Mouse (Mus musculus) lung, postnatal 10 days (tissue): ENCODE measurements around the gene Tssk2.

Source experiments
- DNase-seq: peaks from one replicate; pipeline ENCODE4 v3.0.0; 2021

The Tssk2 gene

DNA sequence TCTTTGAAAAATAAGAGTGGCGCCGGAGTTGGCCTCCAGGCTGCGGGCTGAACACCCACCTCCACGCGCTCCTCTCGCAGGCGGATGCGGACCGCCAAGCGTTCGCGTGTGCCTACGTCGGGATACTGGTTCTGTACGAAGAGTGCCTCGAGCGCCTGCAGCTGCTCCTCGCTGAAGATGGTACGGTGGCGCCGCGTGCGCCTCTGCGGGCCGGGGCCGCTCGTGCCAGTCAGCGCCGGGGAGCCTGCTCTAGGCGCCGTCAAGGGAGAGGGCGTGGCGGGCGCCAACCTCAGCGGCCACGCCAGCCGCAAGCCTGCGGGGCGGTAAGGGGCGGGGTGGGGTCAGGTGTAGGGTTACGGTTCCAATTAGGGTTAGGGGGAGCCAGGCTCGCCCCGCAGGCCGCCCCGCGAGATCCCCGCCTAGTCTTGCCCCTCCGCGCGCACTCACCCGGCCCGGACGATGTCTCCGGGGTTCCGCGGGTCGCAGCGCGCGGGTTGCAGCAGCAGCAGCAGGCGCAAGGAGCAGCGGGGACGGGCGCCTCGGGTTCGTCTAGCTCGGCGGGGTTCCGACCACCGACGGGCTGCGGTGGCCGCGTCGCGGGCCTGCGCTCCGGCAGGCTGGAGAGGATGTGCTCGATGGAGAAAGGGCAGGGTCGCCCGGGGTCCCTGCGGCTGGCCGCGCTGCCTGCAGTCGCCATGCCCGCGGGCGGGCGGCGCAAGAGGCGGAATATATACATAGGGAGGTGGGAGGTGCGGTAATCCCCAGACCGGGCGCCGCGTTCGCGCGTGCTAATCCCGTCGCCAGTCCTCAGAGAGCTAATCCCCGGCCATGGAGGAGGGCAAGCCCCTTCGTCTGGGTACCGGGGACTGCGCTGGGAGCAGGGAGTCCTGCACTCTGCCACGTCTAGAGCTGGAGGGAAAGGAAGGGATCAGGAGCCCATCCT lies 16.1 kb downstream of the Tssk2 start, which contains the start of gene Gsc2:
Gene Gsc2 (minus strand): TSS at position 753 of the 943 bp plus-strand sequence.
- peak; percentile 17 for DNase-seq

DNA sequence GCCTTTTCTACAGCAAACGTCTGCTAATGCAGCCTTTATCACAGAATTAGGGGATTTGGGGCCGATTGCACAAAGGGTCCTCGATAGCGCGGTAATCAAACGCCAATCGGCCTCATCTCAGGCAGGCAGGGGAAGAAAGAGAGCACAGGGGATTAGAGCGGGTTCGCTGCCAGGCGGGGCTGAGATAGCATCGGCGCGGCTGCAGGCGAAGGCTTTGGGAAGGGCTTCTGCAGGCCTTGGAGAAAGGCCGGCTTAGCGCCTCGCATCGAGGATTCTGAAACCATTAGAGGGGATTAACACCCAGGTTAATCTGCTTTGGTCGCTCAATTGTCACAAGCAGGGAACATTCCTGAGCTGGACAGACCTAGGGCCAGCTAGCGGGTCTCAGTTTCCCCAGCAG lies 22.1 kb downstream of the Tssk2 start:
- DNase-seq, result no peak

DNA sequence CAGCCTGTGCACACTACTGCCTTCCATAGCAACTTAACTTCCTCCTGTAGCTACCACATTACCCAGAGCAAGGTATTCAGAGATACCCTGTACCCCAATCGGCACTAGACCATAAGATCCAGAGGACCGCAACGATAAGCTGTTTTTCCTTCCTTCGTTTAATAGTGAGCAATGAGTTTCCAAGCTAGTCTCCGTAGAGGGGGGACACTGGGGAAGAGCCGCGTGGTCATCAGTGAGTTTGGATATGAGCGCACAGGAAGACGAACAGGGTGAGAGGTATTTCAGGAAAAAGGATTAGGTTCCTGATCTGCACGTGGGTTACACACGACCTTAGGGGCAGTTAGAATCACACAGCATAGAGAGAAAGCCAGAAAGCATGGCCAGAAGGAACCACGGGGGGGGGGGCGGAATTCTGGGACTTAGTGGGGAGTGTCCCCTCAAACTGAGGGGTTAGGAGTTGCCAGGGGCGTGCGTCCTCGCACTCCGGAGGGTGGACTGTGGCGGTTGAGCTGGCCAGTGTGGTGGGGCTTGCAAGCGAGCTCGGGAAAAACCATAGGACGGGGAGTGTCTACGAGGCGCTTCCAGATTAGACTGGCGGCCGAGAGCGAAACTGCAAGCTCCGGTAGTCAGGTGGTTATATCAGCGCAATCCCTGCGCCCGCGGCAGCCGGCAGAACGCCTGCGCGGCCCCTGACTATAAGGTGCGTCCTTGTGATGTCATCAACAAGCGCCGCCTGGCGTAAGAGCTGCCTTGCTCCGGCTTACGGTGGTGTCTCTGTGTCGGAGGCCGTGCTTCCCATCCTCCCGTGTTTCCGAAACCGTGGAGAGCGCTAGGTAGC lies 23.1 kb downstream of the Tssk2 start:
- DNase-seq, result peak; percentile 97

DNA sequence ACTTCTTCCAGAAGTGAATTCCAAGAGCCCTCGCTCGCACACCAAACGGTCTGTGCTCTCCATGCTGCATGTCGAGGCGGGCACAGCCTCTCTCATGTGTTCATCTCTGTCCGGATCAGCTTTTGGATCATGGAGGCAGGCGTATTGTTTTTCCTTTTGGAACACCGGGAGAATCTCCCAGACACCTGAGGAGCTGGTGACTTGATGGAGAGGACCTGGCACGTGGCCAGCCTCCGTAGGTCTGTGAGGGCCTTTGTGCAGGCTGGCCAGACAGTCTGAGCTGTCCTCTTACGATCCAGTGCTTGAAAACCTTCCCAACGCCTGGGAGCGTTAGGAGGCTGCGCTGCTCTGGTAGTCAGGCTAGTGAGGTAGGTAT lies 23.7 kb downstream of the Tssk2 start:
- DNase-seq, result no peak

DNA sequence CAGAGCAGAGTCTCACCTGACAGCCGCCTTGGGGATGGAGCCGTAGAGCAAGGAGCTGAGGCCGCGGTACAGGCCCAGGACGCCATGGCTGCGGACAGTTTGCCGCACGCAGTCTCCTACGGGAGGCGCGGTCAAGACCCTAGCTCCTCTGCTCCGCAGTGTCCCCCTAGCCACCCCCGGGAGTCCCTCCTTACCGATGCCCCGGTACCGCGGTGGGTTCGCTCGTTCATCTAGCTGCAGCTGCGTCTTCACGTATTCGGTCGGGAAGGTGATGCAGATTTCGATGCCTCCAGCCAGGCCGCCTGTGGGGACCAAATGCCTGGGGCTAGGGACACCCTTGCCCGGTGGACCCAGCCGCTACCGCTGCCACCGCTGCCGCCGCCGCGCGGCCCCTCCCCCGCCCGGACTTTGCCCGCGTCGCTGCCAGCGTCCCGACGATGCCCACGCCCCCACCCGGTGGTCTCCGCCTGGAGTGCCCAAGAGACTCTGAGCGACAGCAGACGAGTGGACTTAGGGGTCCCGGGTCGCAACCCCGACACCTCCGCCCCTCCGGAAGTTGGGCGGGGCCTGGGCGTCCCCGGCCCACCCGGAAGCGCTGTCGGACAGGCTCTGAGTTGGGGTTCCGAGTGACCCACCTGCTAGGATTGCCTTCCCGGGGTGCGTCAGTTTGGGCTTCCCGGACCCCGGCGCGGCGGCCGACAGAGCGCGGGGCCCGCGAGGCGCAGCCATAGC lies 29.1 kb downstream of the Tssk2 start:
- DNase-seq, result peak; percentile 53

DNA sequence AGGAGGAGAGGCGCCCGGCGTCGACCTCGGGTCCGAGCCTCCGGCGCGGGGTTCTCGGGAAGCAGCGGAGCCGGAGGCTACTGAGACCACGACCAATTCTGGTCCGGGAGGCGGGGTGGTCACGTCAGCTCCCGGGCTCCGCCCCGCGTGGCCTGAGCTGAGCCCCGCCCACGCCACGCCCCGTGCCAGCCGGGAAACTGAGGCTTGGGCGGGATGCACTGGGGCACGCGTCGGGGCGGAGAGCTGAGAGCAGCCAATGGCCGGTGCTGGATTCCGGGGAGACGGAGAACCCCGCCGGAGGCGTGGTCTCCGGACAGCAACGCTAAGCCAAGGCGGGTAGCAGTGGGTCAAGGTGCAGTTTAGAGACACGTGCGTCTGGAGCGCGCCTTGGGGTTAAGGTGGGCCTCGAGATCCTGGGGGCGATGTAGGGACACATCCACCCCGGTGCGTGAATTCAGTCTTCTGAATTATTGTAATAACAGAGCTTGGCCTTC lies 29.7 kb downstream of the Tssk2 start, which contains the start of gene Slc25a1:
Gene Slc25a1 (minus strand): TSS at position 133 of the 494 bp plus-strand sequence.
- DNase-seq, result peak; percentile 83

DNA sequence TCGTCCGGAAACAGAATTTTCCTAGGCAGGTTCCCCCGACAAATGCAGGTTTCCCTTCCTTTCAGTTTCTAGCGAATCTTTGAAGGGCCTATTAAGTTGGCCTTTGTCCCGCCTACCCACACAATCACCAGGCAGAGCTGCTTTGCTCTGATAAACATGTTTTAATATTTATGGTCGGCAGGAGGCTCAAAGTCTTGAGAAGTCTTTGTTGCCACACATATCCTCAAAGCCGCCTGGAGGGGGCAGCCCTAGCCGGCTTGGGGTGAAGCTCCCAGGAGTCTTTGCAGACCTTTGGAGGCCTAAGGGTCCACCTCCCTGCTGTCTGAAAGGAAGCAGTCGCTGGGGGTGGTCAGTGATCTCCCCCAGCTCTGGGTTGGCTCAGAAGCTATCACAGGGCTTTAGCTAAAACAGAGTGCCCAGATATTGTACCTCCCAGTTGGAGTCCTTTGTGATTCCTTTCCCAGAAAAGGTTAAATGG lies 30.2 kb downstream of the Tssk2 start:
- peak; percentile 94 for DNase-seq

DNA sequence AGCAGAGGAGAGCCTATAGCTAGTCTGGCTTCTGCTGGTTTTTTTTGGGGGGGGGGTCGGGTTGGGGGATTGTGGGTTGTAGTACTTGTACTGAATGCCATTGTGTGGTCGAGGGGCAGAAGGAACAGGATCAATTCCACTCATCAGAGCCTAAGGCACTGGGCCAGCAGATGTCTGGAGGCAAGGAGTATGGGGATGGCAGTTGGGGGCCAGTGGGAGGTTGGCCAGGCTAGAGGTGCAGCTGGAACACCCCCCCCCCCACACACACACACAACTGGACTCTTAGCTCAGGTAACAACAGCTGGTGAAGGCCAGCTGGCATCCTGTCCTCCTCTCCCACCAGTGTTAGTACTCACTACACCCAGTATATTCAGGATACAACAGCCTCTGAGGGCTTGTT lies 30.8 kb downstream of the Tssk2 start:
- DNase-seq, result no peak

DNA sequence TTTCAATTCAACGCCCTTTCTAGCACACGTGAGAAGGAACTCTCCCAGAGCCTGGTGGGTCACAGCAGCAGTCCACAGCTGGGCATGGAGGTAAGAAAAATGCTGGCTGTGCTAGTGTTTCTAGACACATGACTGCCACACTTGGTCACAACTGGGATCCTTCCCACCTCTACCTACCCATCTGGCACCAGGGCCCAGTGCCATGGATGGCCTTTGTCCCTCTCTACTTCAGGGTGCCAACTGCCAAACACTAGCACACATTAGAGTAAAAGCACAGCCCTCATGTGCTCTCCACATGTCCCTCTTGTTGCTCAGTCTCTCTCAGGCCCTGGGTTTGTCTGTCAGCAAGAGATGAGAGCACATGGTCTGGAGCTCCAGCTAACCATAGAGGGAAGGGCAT lies 31.2 kb downstream of the Tssk2 start:
- DNase-seq, result no peak

DNA sequence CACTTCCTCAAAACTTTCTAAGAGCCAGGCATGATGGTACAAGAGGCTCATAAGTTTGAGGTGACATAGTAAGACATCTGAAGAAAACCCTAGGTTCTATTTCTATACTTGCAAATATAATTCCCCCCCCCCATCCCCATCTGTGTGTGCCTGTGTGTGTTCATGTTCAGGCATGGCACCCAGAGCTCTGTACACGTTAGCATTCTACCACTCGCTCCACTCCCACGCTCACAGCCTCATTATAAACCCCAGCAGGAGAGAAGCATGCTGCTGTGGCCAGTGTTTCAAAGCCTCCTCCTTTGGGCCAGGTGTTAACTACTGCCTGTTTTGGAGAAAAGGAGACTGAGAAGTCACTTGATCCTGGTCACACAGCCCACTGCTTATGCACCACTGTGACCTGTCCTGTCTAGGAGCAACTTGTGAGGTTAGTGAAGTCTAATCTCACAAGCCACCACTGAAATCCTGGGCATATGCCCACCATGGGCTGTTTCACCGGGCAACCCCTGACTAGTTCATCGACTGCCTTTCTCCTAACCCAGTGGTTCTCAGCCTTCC lies 33.5 kb downstream of the Tssk2 start:
- DNase-seq, result no peak

DNA sequence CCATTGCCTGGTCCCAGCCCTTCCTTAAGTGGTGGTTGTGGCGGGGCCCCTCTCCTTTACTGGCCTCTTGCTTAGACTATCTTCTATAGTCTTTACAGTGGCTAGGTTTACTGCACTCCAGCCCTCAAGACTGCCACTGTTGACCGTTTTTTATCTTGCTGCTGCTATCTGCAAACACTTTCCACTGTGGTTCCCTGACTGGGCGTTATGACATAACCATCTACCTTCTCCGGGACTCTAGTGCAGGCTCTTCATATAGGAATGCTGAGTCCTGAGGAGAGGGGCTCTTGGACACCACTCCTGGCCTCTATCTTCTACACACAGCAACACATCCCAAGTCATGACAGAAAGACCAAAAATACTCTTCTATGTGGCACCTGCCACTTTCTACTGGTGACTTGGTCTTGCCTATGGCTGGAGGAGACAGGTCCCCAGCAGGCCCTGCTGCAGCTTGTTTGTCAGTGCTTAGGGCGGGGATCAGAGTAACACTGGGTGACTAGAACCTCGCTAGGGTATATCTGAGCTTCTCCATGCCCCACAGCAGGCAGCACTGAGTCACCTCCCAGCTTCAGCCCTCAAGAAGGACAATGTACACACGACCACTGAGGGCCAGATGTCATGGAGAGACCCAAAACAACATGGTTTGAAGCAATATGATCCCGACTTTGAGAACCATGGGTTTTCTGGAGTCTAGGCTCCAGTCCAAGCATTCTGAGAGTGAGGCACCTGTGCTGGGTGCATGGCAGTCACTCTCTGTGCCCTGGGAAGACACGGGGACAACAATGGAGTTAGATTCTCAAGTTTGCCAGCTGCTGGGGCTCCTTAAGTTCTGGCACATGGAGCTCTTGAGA lies 35.4 kb downstream of the Tssk2 start:
- DNase-seq, result no peak

DNA sequence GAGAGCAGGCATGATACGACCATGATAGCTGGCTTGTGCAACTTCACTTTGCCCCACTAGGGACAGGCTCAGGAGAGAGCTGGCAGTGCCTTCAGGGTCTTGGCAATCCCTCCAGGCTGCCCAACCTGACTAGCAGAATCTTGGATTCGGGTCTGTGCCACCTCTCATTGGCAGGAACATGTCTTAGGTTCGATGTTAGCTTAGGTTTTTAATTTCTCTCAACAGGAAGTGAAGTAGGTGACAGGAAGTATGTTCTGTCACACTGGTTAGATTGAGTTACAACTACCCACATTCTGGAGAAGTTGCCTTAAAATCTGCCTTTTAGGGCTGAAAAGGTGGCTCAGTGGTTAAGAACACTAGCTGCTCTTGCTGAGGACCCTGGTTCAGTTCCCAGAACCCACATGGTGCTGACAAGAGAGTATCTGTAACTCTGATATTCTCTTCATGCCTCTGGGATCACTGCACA lies 36.0 kb downstream of the Tssk2 start:
- DNase-seq, result no peak

DNA sequence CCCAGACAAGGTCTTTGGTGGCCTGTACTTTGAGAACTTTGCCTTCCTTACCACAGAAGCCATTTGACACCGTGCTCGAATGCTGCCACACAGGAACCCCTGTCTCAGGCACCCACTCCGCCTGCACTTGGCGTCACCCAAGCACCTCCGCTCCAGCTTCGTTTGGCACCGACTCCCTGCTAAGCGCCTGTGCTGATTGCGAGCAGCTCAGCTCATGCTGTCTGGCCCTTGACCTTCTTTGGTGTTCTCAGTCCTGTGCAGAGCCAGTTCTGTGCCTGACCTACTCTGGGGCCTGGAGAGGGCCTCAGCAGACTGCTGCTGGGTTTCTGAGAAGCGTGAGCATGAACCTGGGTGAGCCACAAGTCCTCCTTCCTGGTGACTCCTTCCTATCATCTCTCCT lies 38.3 kb downstream of the Tssk2 start:
- DNase-seq, result peak; percentile 51

DNA sequence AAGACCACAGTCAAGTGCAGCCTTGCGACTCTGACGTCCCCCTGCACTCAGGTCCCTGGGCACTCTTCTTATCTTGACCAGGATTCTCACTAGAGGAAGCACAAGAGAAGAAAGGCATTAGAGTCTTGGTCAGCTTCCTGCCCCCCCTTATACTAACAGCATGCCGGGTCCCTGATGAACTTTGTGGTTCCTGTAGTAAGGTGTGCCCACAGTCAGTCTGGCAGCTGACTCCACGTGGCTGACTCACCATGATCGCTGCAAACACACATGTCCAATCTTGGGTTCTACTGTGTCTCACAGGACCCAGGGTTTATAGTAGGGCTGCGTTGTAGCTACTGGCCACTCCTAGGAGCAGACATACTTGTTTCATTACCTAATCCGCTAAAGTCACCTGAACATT lies 39.8 kb downstream of the Tssk2 start:
- no peak for DNase-seq

DNA sequence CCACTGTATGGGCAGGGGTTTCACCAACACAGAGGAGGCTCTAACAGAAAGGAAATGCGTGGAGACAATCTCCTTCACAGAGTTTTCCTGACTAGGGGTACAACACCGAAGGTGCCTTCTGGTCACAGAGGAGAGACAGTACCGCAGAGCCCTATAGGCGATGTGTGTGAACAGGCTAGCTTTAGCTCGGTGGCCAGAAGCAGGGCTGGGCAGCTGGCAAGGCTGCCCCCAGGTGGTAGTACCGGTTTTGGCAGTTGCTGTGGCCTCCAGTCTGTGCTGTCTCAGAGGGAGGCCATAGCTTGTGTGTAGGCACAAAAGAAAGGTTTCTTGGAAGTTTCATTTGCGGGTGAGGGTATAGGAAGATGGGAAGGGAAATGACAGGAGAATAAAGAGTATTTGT lies 40.4 kb downstream of the Tssk2 start:
- DNase-seq, result peak; percentile 83

DNA sequence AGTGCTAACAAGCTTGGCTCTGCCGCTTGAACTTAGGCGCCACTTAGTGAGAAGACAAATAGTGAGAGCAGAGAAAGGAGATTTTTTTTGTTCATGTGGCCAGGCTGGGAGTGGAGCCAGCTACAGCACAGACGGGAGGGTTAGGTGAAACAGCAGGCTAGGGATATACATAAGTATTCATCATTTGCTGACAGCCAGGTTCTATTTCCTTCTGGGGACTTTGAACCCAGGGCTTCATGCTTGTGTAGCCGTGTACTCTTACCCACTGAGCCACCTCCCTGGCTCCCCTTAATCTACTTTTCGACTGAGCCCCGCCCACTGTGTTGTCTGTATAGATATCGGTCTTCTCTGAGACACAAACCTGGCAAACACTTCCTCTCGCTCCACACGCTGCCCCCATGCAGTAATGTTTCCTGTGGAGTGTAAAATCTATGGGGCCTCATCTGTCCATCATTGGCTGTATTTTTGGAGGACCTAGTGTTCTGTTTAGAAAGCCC lies 40.9 kb downstream of the Tssk2 start:
- no peak for DNase-seq

DNA sequence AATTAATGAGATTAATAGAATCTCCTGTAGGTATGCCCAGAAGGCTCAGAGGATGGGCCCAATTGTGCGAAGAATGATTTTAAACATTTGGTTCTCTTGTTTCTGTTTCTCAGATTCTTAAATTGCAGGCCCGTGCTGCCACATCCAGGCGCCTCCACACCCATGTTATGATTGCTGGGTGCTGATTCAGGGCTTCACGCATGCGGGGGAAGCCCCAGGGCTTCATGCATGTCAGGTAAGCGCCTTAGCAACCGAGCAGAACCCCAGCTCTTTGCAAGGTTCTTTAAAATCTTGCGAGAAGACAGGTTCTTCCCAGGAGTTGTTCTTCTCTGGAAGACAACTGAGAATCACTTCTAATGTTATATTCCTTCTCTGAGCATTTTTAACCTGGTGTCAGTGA lies 45.0 kb downstream of the Tssk2 start:
- DNase-seq, result no peak

DNA sequence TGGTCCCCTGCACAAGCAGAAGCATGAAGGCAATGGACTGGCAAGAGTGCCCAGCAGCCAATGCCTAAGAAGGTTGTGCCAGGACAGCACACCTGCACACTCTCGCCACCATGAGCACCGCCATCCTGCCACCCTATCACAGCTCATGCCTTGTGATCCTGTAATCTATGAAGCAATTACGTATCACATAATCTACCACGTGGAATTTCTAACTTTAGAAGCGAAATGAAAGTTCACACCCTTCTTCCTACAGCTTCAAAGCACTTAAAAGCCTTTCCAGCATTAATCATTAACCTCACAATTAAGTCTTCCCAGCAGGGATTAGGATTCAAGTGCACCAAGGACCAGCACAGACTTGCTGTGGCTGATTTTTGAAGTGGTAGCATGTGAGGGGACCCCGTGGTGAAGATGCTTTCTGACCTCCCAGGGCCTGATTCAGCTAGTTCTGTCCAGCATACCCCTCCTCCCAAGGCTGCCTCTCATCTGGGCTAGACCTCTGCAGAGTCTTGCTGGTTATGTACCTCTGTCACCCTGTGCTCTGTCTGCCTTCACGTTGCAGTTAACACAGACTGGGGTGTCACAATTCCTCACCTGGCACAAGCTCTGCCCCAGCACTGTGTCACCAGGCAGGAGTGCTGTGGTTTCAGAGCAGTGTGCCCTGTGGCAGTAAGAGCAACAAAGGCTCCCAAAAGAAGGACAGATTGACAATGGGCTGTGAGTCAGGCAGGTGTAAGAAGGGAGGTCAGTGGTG lies 46.8 kb downstream of the Tssk2 start:
- peak; percentile 25 for DNase-seq

DNA sequence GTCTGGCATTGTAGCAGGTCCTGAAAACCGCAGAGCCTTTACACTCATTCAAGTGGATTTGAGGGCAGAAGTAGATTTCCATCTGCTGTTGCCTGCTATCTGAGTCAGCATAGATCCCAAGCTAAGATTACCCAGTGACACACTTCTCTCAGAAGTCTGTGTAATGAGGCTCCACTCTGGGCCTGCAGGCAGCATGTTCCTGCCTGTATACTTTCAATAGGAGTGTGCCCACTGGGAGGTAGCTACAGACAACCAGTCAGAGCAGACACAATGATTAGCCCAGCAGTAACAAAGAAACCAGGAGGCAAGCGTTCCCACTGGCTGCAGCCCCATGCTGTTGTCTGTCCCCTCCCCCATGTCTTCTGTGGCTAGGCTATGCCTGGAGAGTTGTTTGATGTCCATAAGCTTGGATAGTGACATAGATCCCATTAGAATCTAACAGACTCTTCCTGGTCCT lies 51.0 kb downstream of the Tssk2 start:
- no peak for DNase-seq
